Mouse (Mus musculus): Measurements from ENCODE around the gene Slc11a1.

Gene Slc11a1

GRCm38 (mm10) chr1:74408589-74409504, 33.9 kb downstream of the Slc11a1 start, which contains the start of gene Vil1:
TSS of gene Vil1 (plus strand) at chr1:74409376.
- ATAC-seq (ENCODE audit: low TSS enrichment) = no peak

GRCm38 (mm10) chr1:74411753-74412325, 36.8 kb downstream of the Slc11a1 start:
- ATAC-seq (ENCODE audit: low TSS enrichment) = no peak

GRCm38 (mm10) chr1:74412711-74413110, 37.7 kb downstream of the Slc11a1 start:
- no peak for ATAC-seq (ENCODE audit: low TSS enrichment)

- peak; percentile 59 for ATAC-seq (ENCODE audit: low TSS enrichment)
Observed at GRCm38 (mm10) chr1:74415143-74415542, 40.1 kb downstream of the Slc11a1 start.

- peak; percentile 42; the same call in 1 of the 2 replicates for ATAC-seq (ENCODE audit: low TSS enrichment)
Observed at GRCm38 (mm10) chr1:74418747-74419439, 43.9 kb downstream of the Slc11a1 start.

- no peak for ATAC-seq (ENCODE audit: low TSS enrichment)
Observed at GRCm38 (mm10) chr1:74419440-74419794, 44.4 kb downstream of the Slc11a1 start.

GRCm38 (mm10) chr1:74423147-74423546, 48.2 kb downstream of the Slc11a1 start:
- ATAC-seq (ENCODE audit: low TSS enrichment) = no peak

- ATAC-seq (ENCODE audit: low TSS enrichment) = no peak
Observed at GRCm38 (mm10) chr1:74425845-74426244, 50.9 kb downstream of the Slc11a1 start.

- ATAC-seq (ENCODE audit: low TSS enrichment) = no peak
Observed at GRCm38 (mm10) chr1:74433220-74433619, 58.2 kb downstream of the Slc11a1 start.

- ATAC-seq (ENCODE audit: low TSS enrichment) = no peak
Observed at GRCm38 (mm10) chr1:74434596-74434995, 59.6 kb downstream of the Slc11a1 start.

- no peak for ATAC-seq (ENCODE audit: low TSS enrichment)
Observed at GRCm38 (mm10) chr1:74435563-74435962, 60.6 kb downstream of the Slc11a1 start.

Data from frontal cortex, adult (tissue).